Mouse (Mus musculus) embryonic fibroblast, embryonic 13.5 days (primary cell): ENCODE results near the gene Cd3g.

Experiments
- CTCF ChIP-seq: IDR thresholded peaks from 2 replicates; pipeline ENCODE4 v1.5.1; 2011; ENCODE audit warnings: mild to moderate bottlenecking, control low read depth, low read length, moderate library complexity, borderline replicate concordance; ENCODE audit not compliant: insufficient read depth
- POLR2A ChIP-seq: IDR thresholded peaks from 2 replicates; pipeline ENCODE4 v1.6.1; 2011; ENCODE audit warnings: low read depth, mild to moderate bottlenecking, control low read depth, low read length, moderate library complexity

GRCm38 (mm10) chr9:44981104-44981503 lies 873 bp upstream of the Cd3g start:
- TF ChIP-seq POLR2A (no peak), CTCF (no peak)
